Mouse (Mus musculus): ENCODE data around the gene Phyh. TPM values are rescaled to one million over a fixed set of nuclear protein-coding genes. Genes with fewer than 3 reads are reported as not detected.

Gene Phyh
- polyA plus RNA-seq (2017; shearing (Covaris generic)) = 10 to 100 TPM; 90.7 to 95.2 TPM

GRCm38 (mm10) chr2:4918860-4919739 lies at the start of gene Phyh:
TSS of gene Phyh (plus strand) at chr2:4919019.
- peak; percentile 90 for ATAC-seq

GRCm38 (mm10) chr2:4872740-4873139 lies 46.1 kb upstream of the Phyh start:
- peak; percentile 76 for ATAC-seq

GRCm38 (mm10) chr2:4873331-4873730 lies 45.5 kb upstream of the Phyh start:
- no peak for ATAC-seq

GRCm38 (mm10) chr2:4875090-4875489 lies 43.7 kb upstream of the Phyh start:
- no peak for ATAC-seq

GRCm38 (mm10) chr2:4876131-4876530 lies 42.7 kb upstream of the Phyh start:
- ATAC-seq = no peak

GRCm38 (mm10) chr2:4880737-4881349 lies 38.0 kb upstream of the Phyh start:
- ATAC-seq = peak; percentile 7

- peak; percentile 53 for ATAC-seq
These were observed 37.2 kb upstream of the Phyh start, which contains the start of gene Sephs1 for GRCm38 (mm10) chr2:4881350-4882248. TSS of gene Sephs1 (plus strand) at chr2:4881564.

- ATAC-seq = peak; percentile 34
These were observed 36.5 kb upstream of the Phyh start for GRCm38 (mm10) chr2:4882249-4882791.

- peak; percentile 73 for ATAC-seq
These were observed 35.7 kb upstream of the Phyh start for GRCm38 (mm10) chr2:4883009-4883704.

GRCm38 (mm10) chr2:4886896-4887295 lies 31.9 kb upstream of the Phyh start:
- no peak for ATAC-seq

GRCm38 (mm10) chr2:4895598-4895997 lies 23.2 kb upstream of the Phyh start:
- ATAC-seq = no peak

- ATAC-seq = no peak
These were observed 21.8 kb upstream of the Phyh start for GRCm38 (mm10) chr2:4896970-4897369.

GRCm38 (mm10) chr2:4900624-4901023 lies 18.2 kb upstream of the Phyh start:
- ATAC-seq = no peak

GRCm38 (mm10) chr2:4902346-4902745 lies 16.5 kb upstream of the Phyh start:
- ATAC-seq = no peak

- ATAC-seq = no peak
These were observed 11.7 kb upstream of the Phyh start for GRCm38 (mm10) chr2:4907120-4907519.

GRCm38 (mm10) chr2:4907916-4908315 lies 10.9 kb upstream of the Phyh start:
- ATAC-seq = peak; percentile 81

GRCm38 (mm10) chr2:4908771-4909315 lies 10.0 kb upstream of the Phyh start:
- ATAC-seq = no peak

- ATAC-seq = no peak
These were observed 8.9 kb upstream of the Phyh start for GRCm38 (mm10) chr2:4909909-4910308.

- no peak for ATAC-seq
These were observed 8.3 kb upstream of the Phyh start for GRCm38 (mm10) chr2:4910521-4910920.

GRCm38 (mm10) chr2:4913949-4914348 lies 4.9 kb upstream of the Phyh start:
- ATAC-seq = no peak

GRCm38 (mm10) chr2:4916037-4916436 lies 2.8 kb upstream of the Phyh start:
- ATAC-seq = no peak
